Mouse (Mus musculus): ENCODE measurements around the gene Atp8b3. TPM values are rescaled to one million over a fixed set of nuclear protein-coding genes. Genes with fewer than 3 reads are reported as not detected.
A peak's percentile ranks its signal among the peaks of the same experiment; 100 is the strongest.

Atp8b3 gene
- total RNA-seq, 2 experiments from 2014 or later, result not detected

GRCm38 (mm10) chr10:80566375-80567092, 27.6 kb upstream of the Atp8b3 start:
- DNase-seq, result peak; percentile 92

- DNase-seq, result peak; percentile 93
Observed at GRCm38 (mm10) chr10:80561116-80561944, 22.4 kb upstream of the Atp8b3 start, which contains the start of gene Rexo1. TSS of gene Rexo1 (minus strand) at chr10:80561560.

GRCm38 (mm10) chr10:80560621-80561020, 21.7 kb upstream of the Atp8b3 start:
- DNase-seq, result no peak

GRCm38 (mm10) chr10:80559431-80559830, 20.5 kb upstream of the Atp8b3 start:
- no peak for DNase-seq

- DNase-seq, result peak; percentile 88
Observed at GRCm38 (mm10) chr10:80557346-80557965, 18.5 kb upstream of the Atp8b3 start.

- no peak for DNase-seq
Observed at GRCm38 (mm10) chr10:80553997-80554396, 15.1 kb upstream of the Atp8b3 start.

GRCm38 (mm10) chr10:80553575-80553974, 14.7 kb upstream of the Atp8b3 start:
- no peak for DNase-seq

GRCm38 (mm10) chr10:80552364-80552763, 13.4 kb upstream of the Atp8b3 start:
- DNase-seq, result no peak

GRCm38 (mm10) chr10:80549279-80549678, 10.4 kb upstream of the Atp8b3 start:
- DNase-seq, result no peak

- peak; percentile 81 for DNase-seq
Observed at GRCm38 (mm10) chr10:80548428-80549006, 9.6 kb upstream of the Atp8b3 start.

GRCm38 (mm10) chr10:80547539-80547938, 8.6 kb upstream of the Atp8b3 start:
- DNase-seq, result no peak

GRCm38 (mm10) chr10:80546945-80547344, 8.0 kb upstream of the Atp8b3 start:
- DNase-seq, result no peak

GRCm38 (mm10) chr10:80545590-80545989, 6.7 kb upstream of the Atp8b3 start:
- no peak for DNase-seq

- DNase-seq, result no peak
Observed at GRCm38 (mm10) chr10:80543873-80544272, 4.9 kb upstream of the Atp8b3 start.

- no peak for DNase-seq
Observed at GRCm38 (mm10) chr10:80539493-80539892, 569 bp upstream of the Atp8b3 start.

GRCm38 (mm10) chr10:80538180-80538579, 744 bp downstream of the Atp8b3 start:
- no peak for DNase-seq

GRCm38 (mm10) chr10:80535711-80536110, 3.2 kb downstream of the Atp8b3 start:
- no peak for DNase-seq

GRCm38 (mm10) chr10:80535071-80535470, 3.9 kb downstream of the Atp8b3 start:
- DNase-seq, result no peak

- DNase-seq, result peak; percentile 38
Observed at GRCm38 (mm10) chr10:80533704-80534103, 5.2 kb downstream of the Atp8b3 start.

GRCm38 (mm10) chr10:80532783-80533182, 6.1 kb downstream of the Atp8b3 start:
- no peak for DNase-seq

GRCm38 (mm10) chr10:80526172-80526571, 12.8 kb downstream of the Atp8b3 start:
- DNase-seq, result no peak

- no peak for DNase-seq
Observed at GRCm38 (mm10) chr10:80523299-80523698, 15.6 kb downstream of the Atp8b3 start.

- DNase-seq, result no peak
Observed at GRCm38 (mm10) chr10:80519287-80519686, 19.6 kb downstream of the Atp8b3 start.

Data from heart, postnatal 4 days (tissue).